Mouse (Mus musculus) cortical plate, adult 2 months (tissue): ENCODE measurements around the gene Arhgap15.

Source experiments
- CTCF ChIP-seq: fragments of 200-500 bp; IDR thresholded peaks from 2 replicates; pipeline ENCODE4 v1.5.1; 2011; ENCODE audit warnings: mild to moderate bottlenecking, control low read depth, low read length; ENCODE audit not compliant: insufficient read depth; ENCODE audit errors: extremely low read depth
- POLR2A ChIP-seq: fragments of 200-500 bp; IDR thresholded peaks from 2 replicates; pipeline ENCODE4 v1.6.1; 2011; ENCODE audit warnings: mild to moderate bottlenecking, low read length, control low read depth; ENCODE audit not compliant: insufficient read depth; ENCODE audit errors: extremely low read depth

DNA sequence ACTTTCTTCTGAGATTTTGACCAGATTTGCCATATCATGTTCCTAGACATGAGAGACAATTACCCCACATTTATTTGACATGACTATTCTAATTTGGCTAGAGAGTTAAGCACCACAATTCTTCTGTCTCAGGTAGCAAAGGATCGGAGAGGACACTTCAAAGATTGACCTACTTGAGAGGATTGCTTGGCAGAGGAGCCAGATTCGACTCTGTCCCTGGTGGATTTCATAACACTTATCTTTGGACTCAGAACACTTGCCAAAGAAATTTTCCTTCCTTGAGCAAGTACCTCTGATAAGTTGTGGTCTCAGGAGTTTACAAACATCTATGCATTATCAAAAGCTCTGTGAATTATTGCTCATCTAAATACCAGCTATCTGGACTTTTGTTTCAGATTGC lies 473.1 kb downstream of the Arhgap15 start:
- TF ChIP-seq CTCF (no peak), POLR2A (no peak)
